Mouse (Mus musculus): ENCODE data around the gene Slc6a9.
A peak's percentile ranks its signal among the peaks of the same experiment; 100 is the strongest.

DNA sequence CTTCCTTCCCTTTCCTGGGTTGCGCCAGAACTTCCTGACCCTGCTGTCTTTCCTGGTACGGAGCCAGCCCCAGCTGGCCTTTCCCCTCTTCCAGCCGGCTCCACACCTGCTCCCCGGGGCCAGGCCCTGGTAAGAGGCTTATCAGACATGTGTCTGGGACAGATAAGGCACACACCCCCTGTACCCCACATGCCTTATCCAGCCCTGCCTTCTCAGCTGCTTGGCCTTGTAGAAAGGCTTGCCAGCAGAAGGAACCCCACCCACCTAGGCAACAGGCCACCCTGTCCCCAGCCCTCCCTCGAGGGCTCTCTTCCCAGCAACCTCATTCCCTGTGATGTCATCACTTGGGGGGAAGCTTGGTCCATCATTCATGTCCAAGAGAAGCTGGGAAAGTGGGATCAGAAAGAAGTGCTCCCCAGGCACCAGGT, 4.2 kb upstream of the Slc6a9 start:
- no peak for TF ChIP-seq CTCF (IDR thresholded peaks at IDR 0.05; ENCODE audit: low read depth, low read length)
- TF ChIP-seq TAL1 (conservative IDR thresholded peaks at IDR 0.05; ENCODE audit: low read depth, low read length) = peak; percentile 91
- no peak for TF ChIP-seq GATA1 (IDR thresholded peaks at IDR 0.05; ENCODE audit: borderline replicate concordance, low read length)
